Mouse (Mus musculus): ENCODE data around the gene Stat4.

Gene Stat4

DNA sequence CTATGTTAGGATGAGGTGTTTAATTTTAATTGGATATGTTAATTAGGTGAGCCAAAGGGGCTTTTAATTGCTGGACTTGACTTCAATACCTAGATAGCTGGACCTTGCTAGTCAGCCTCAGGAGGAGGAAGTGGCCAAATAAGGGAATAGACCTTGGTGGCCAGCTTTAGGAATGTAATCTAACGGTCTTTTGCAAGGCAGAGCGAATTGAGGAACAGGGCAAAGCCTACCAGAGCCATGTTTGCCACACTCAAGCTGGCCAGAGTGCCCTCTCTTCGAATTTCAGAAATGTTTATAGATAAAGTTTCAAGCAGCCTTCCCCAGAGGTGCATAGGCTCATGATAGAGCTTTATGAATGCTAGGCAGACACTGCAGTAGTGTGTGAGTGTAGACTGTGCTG lies 154.5 kb downstream of the Stat4 start:
- intact Hi-C loops (cut with DNase I) = no loop called here

DNA sequence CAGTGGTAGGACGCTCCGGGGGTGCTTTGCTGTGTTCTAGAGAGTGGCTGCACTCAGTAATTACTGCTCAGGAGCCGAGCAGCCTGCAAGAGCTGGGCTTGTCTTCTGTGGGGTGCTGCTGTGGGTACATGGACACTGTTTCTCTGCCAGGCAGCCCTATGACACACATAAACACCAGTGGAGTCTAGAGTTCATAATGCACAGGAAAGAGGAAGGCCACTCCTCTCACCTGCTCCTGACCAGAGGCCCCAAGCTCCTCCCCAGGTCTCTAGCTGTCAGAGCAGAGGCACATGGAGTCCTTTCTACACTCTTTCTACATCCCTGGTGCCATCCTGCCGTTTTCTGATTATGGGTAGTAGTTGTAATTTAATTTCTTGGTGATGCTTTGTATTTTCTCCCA lies 155.2 kb downstream of the Stat4 start:
- intact Hi-C loops (cut with DNase I) = no loop called here

DNA sequence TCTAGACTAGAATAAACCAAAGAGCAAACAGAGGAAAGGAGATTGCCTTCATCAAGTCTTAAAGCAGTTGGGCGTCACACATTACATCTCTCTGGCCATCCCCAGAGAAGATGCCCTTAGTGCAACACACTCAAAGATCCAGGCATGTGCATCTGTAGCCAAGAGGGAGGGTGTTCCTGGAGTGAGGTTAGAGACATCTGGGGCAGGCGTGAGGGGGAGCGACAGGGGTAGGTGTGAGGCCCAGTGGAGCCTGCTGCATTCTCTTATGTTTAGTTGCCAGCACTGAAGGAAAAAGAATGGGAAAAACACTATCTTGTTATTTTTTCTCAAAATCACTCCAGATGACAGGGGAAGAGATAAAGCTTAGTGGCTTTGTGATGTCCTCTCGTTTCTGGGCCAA lies 156.2 kb downstream of the Stat4 start:
- intact Hi-C loops (cut with DNase I) = no loop called here

- intact Hi-C loops (cut with DNase I) = no loop called here
Measured at GRCm38 (mm10) chr1:52143596-52144156, 156.7 kb downstream of the Stat4 start.

GRCm38 (mm10) chr1:52144907-52145306 lies 158.0 kb downstream of the Stat4 start:
- intact Hi-C loops (cut with DNase I) = loop anchor here (5.0 kb wide), 1 partner anchor 122 kb away; no protein-coding TSS in a partner anchor

DNA sequence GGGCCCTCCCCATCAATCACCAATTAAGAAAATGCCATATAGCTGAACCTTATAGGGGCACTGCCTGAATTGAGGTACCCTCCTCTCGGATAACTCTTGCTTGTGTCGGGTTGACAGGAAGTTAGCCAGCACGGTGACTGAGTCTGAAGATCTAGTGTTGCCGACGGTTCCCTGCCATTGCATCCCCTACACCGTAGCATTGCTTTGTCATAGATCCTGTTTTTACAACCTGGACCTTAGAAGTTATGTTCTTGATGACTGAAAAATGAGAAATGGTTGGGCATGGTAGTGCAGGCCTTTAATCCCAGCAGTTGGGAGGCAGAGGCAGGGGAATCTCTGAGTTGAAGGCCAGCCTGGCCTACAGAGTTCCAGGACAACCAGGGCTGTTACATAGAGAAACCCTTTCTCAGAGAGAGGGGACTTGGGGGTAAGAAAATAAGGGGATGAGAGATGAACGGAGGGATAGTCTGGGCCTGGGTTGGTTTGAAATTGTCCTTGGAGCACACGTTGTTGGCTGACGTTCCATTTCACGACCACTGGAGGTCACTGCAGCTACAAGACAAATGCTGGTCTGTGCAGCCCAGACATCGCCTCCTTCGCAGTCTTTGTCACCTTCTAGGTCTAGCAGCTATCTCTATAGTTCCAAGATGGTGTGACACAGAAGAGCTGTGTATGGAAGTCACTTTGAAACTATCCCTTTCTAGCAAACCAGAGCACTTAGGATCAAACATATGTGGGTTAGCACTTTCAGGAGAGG lies 159.4 kb downstream of the Stat4 start:
- intact Hi-C loops (cut with DNase I) = loop anchor here (5.0 kb wide), 1 partner anchor 121 kb away; no protein-coding TSS in a partner anchor

- intact Hi-C loops (cut with DNase I) = loop anchor here (5.0 kb wide), 1 partner anchor 120 kb away; no protein-coding TSS in a partner anchor
Measured at GRCm38 (mm10) chr1:52147431-52147830, 160.5 kb downstream of the Stat4 start.

GRCm38 (mm10) chr1:52148178-52148577 lies 161.2 kb downstream of the Stat4 start:
- intact Hi-C loops (cut with DNase I) = loop anchor here (5.0 kb wide), 1 partner anchor 119 kb away; no protein-coding TSS in a partner anchor

DNA sequence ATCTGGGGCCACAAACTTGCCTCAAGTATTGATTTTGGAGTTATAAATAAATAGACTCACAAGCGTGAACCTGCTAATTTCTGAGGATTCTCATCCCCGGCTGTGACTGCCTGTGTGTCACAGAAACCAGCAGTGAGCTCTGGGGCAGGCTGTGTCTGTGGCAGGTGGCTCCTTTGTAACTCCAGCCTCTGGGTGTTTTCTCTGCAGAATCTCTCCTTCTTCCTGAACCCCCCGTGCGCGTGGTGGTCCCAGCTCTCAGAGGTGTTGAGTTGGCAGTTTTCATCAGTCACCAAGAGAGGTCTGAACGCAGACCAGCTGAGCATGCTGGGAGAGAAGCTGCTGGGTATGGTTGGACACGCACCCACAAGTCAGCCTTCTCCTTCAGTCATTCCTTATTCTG lies 161.7 kb downstream of the Stat4 start:
- intact Hi-C loops (cut with DNase I) = loop anchor here (5.0 kb wide), 1 partner anchor 119 kb away; no protein-coding TSS in a partner anchor

- intact Hi-C loops (cut with DNase I) = loop anchor here (5.0 kb wide), 1 partner anchor 117 kb away; no protein-coding TSS in a partner anchor
Measured at GRCm38 (mm10) chr1:52149934-52150346, 163.0 kb downstream of the Stat4 start.

GRCm38 (mm10) chr1:52150676-52151075 lies 163.7 kb downstream of the Stat4 start:
- intact Hi-C loops (cut with DNase I) = no loop called here

- intact Hi-C loops (cut with DNase I) = no loop called here
Measured at GRCm38 (mm10) chr1:52151166-52151565, 164.2 kb downstream of the Stat4 start.

DNA sequence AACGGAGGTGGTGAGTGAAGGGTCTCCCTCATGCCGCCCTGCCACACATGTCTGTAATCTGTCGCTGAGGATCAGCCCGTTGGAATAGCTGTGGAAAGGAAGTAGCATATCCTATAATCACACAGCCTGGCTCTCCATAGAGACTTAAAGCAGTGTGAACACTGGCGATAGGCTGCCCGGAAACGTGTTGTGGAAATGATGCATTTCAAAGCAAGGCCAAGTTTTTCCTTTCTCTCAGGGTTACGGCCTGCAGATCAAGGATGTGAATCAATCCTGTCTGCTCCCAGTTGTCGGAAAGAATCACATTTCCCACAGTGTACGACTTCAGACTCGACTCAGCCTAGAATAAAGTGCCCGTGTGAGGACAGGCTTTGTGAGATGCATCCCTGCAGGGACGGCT lies 165.4 kb downstream of the Stat4 start:
- intact Hi-C loops (cut with DNase I) = no loop called here

DNA sequence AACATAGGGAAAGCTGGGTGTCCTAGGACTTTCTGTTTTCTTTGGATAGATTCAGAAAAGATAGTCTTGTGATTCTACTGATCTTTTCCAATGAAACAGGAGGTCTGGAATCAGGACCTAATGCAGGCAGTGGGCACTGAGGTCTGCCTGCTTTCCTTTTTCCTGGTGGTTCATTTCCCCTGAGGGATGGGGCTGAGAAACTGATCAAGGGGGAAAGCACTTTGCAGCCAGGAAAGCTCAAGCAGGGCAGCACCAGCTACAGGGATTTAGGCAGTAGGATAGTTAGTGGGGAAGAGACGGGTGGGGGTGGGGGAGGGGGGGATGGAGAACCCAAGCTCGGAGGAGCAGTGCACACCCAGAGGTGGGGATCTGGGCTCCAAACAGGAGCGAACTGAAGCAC lies 166.0 kb downstream of the Stat4 start:
- intact Hi-C loops (cut with DNase I) = no loop called here

DNA sequence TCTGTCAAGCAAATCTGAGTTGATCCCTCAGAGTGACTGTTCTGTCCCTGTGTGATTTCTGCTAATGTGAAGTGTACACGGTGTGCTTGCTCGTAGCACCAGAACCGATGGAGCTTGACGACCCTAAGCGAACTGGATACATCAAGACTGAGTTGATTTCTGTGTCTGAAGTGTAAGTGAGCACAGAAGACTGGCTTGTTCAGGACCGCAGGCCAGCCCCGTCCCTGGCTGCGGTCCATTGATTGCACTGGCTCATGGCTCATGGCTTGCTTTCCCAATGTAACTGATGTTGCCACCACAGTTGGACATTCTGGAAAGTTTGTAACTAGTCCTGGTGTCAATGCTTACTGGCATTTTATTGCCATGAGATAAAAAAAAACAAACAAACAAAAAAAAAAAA lies 167.9 kb downstream of the Stat4 start:
- intact Hi-C loops (cut with DNase I) = loop anchor here (5.0 kb wide), 1 partner anchor 77 kb away; the partner anchor contains the start of gene Gls

GRCm38 (mm10) chr1:52156351-52156750 lies 169.4 kb downstream of the Stat4 start:
- intact Hi-C loops (cut with DNase I) = loop anchor here (5.0 kb wide), 1 partner anchor 76 kb away; the partner anchor contains the start of gene Gls
